8 mouse cellular contexts compared by ENCODE assay signal in genomic region chr11:52395940-52396596, GRCm38 (mm10). TPM values are rescaled to one million over a fixed set of nuclear protein-coding genes. Genes with fewer than 3 reads are reported as not detected.
A peak's percentile ranks its signal among the peaks of the same experiment; 100 is the strongest.
DNase-seq lines count a peak whose midpoint lies in the region; ATAC-seq and TF ChIP-seq lines count a peak whose summit lies in the region.

TSS of gene 9530068E07Rik (plus strand) at chr11:52396428.

- TF ChIP-seq POLR2A in brain, embryonic 14.5 days (IDR thresholded peaks at IDR 0.05; ENCODE audit: borderline replicate concordance, extremely low read depth, insufficient read depth, insufficient read length, poor library complexity, severe bottlenecking), result peak; percentile 91

- H3ac ChIP-seq in C2C12 (ENCODE audit: control insufficient read depth, insufficient read length, low read depth), result peak within 1 kb of the TSS; percentile 93

- H3K27me3 ChIP-seq in C2C12 (ENCODE audit: control insufficient read depth, insufficient read depth, insufficient read length), result no peaks in the 10 kb centered on the region
- H3K27me3 ChIP-seq in erythroblast, embryonic 14.5 days (ENCODE audit: control insufficient read depth), result no peaks in the 10 kb centered on the region
- H3K27me3 ChIP-seq in heart, embryonic 12.5 days (replicated peaks), result no peaks in the 10 kb centered on the region
- no peaks in the 10 kb centered on the region for H3K27me3 ChIP-seq in kidney, postnatal 0 days (ENCODE audit: insufficient read depth, low read length)
- no peaks in the 10 kb centered on the region for H3K27me3 ChIP-seq in liver, embryonic 11.5 days (replicated peaks; ENCODE audit: control insufficient read depth, insufficient read depth, low read length)
- no peaks in the 10 kb centered on the region for H3K27me3 ChIP-seq in stomach, embryonic 14.5 days (ENCODE audit: control insufficient read depth, insufficient read depth, low read length)

- H3K9me3 ChIP-seq in erythroblast, embryonic 14.5 days (ENCODE audit: control insufficient read depth, low read length), result peaks cover 4% of the 10 kb centered on the region; the same call in 1 of the 2 replicates
- H3K9me3 ChIP-seq in heart, embryonic 12.5 days (replicated peaks), result 0 out of 2 replicates have a peak, but pooled peaks cover 2% of the 10 kb centered on the region
- H3K9me3 ChIP-seq in kidney, postnatal 0 days (replicated peaks; ENCODE audit: low read length), result no peaks in the 10 kb centered on the region
- no peaks in the 10 kb centered on the region for H3K9me3 ChIP-seq in liver, embryonic 11.5 days (ENCODE audit: control insufficient read depth, low read length)
- no peaks in the 10 kb centered on the region for H3K9me3 ChIP-seq in stomach, embryonic 14.5 days (ENCODE audit: control insufficient read depth, low read depth, low read length)

- H3K4me3 ChIP-seq in C2C12 (ENCODE audit: insufficient read depth, poor library complexity, severe bottlenecking), result peak within 1 kb of the TSS; percentile 98
- peak within 1 kb of the TSS; percentile 78 for H3K4me3 ChIP-seq in erythroblast, embryonic 14.5 days (replicated peaks)
- H3K4me3 ChIP-seq in heart, embryonic 12.5 days, result peak within 1 kb of the TSS; percentile 83
- peak within 1 kb of the TSS; percentile 98 for H3K4me3 ChIP-seq in kidney, postnatal 0 days (replicated peaks; ENCODE audit: low read depth, low read length)
- H3K4me3 ChIP-seq in liver, embryonic 11.5 days (ENCODE audit: low read depth, low read length), result peak within 1 kb of the TSS; percentile 87
- peak within 1 kb of the TSS; percentile 95 for H3K4me3 ChIP-seq in stomach, embryonic 14.5 days (ENCODE audit: low read depth, low read length)

- H3K79me3 ChIP-seq in C2C12 (ENCODE audit: low read depth), result peaks cover 43% of the 10 kb centered on the region

- WGBS in heart, embryonic 12.5 days, result 2% methylated on average over 38 of the region's 38 CpGs
- WGBS in kidney, postnatal 0 days, result 1% methylated on average over 38 of the region's 38 CpGs
- WGBS in liver, embryonic 11.5 days, result 1% methylated on average over 38 of the region's 38 CpGs
- whole genome bisulfite sequencing in stomach, embryonic 14.5 days, result 2% methylated on average over 38 of the region's 38 CpGs

- ATAC-seq in heart, embryonic 12.5 days (ENCODE audit: insufficient number of reproducible peaks, low FRiP score), result peak; percentile 94
- ATAC-seq in kidney, postnatal 0 days (replicated peaks; ENCODE audit: low FRiP score, low read depth), result peak; percentile 90
- ATAC-seq in liver, embryonic 11.5 days (replicated peaks; ENCODE audit: low FRiP score), result peak; percentile 93
- peak; percentile 95 for ATAC-seq in stomach, embryonic 14.5 days (ENCODE audit: insufficient number of reproducible peaks, insufficient read depth, low FRiP score, low read depth)

- peak; percentile 98 for DNase-seq in brain, embryonic 14.5 days (ENCODE audit: low read depth)
- peak; percentile 97 for DNase-seq in kidney, postnatal 0 days (ENCODE audit: low spot score)
- peak; percentile 87 for DNase-seq in liver, embryonic 11.5 days (ENCODE audit: low spot score)
- DNase-seq in naive thymus-derived CD4-positive, alpha-beta T cell, adult 2 months (ENCODE audit: low read depth), result peak; percentile 94

- peaks cover 48% of the 10 kb centered on the region for H3K79me2 ChIP-seq in C2C12 (ENCODE audit: control insufficient read depth, insufficient read depth)

- H3K4me1 ChIP-seq in erythroblast, embryonic 14.5 days (ENCODE audit: control insufficient read depth), result peaks cover 31% of the 10 kb centered on the region
- peaks cover 11% of the 10 kb centered on the region for H3K4me1 ChIP-seq in heart, embryonic 12.5 days (replicated peaks)
- peaks cover 16% of the 10 kb centered on the region; the same call in 1 of the 2 replicates for H3K4me1 ChIP-seq in kidney, postnatal 0 days (replicated peaks; ENCODE audit: insufficient read depth, low read length)
- H3K4me1 ChIP-seq in liver, embryonic 11.5 days (replicated peaks; ENCODE audit: control insufficient read depth, insufficient read depth, low read length), result peaks cover 10% of the 10 kb centered on the region
- no peaks in the 10 kb centered on the region for H3K4me1 ChIP-seq in stomach, embryonic 14.5 days (ENCODE audit: control insufficient read depth, insufficient read depth, low read length)

- no peak for TF ChIP-seq CTCF in C2C12 (IDR thresholded peaks at IDR 0.05; ENCODE audit: control insufficient read depth, insufficient read depth, insufficient read length)
- TF ChIP-seq CTCF in brain, embryonic 14.5 days (IDR thresholded peaks at IDR 0.05; ENCODE audit: borderline replicate concordance, extremely low read depth, insufficient read depth, insufficient read length), result no peak
- TF ChIP-seq CTCF in kidney, postnatal 0 days (IDR thresholded peaks at IDR 0.05; ENCODE audit: low read depth), result no peak

- H3K27ac ChIP-seq in heart, embryonic 12.5 days (ENCODE audit: poor library complexity, severe bottlenecking), result peak within 1 kb of the TSS; percentile 94
- peak within 1 kb of the TSS; percentile 96 for H3K27ac ChIP-seq in kidney, postnatal 0 days
- H3K27ac ChIP-seq in liver, embryonic 11.5 days (ENCODE audit: low read depth, low read length), result peak within 1 kb of the TSS; percentile 72
- H3K27ac ChIP-seq in stomach, embryonic 14.5 days (ENCODE audit: low read length), result peak within 1 kb of the TSS; percentile 93

- H3K9ac ChIP-seq in heart, embryonic 12.5 days, result peak within 1 kb of the TSS; percentile 89
- H3K9ac ChIP-seq in kidney, postnatal 0 days (ENCODE audit: low read depth, low read length), result peak within 1 kb of the TSS; percentile 96
- H3K9ac ChIP-seq in liver, embryonic 11.5 days (ENCODE audit: low read depth, low read length), result peak within 1 kb of the TSS; percentile 96
- peak within 1 kb of the TSS; percentile 97 for H3K9ac ChIP-seq in stomach, embryonic 14.5 days (replicated peaks; ENCODE audit: low read depth, low read length)

- peaks cover 11% of the 10 kb centered on the region for H3K36me3 ChIP-seq in C2C12 (ENCODE audit: control insufficient read depth, insufficient read depth)
- H3K36me3 ChIP-seq in erythroblast, embryonic 14.5 days (ENCODE audit: control insufficient read depth), result peaks cover 5% of the 10 kb centered on the region; the same call in 1 of the 2 replicates
- peaks cover 4% of the 10 kb centered on the region for H3K36me3 ChIP-seq in heart, embryonic 12.5 days
- H3K36me3 ChIP-seq in kidney, postnatal 0 days (ENCODE audit: insufficient read depth, low read length), result 0 out of 2 replicates have a peak, but pooled peaks cover 5% of the 10 kb centered on the region
- H3K36me3 ChIP-seq in liver, embryonic 11.5 days (ENCODE audit: control insufficient read depth, insufficient read depth, low read length), result no peaks in the 10 kb centered on the region
- peaks cover 3% of the 10 kb centered on the region; the same call in 1 of the 2 replicates for H3K36me3 ChIP-seq in stomach, embryonic 14.5 days (ENCODE audit: control insufficient read depth, insufficient read depth, low read length)

- peak within 1 kb of the TSS; percentile 83 for H3K4me2 ChIP-seq in heart, embryonic 12.5 days
- peak within 1 kb of the TSS; percentile 72 for H3K4me2 ChIP-seq in kidney, postnatal 0 days (ENCODE audit: low read length)
- H3K4me2 ChIP-seq in liver, embryonic 11.5 days, result peak within 1 kb of the TSS; percentile 80
- H3K4me2 ChIP-seq in stomach, embryonic 14.5 days (replicated peaks; ENCODE audit: low read depth, low read length), result peak within 1 kb of the TSS; percentile 59

TF ChIP-seq in C2C12, 6 proteins besides CTCF, POLR2A, EP300 and RAD21:
- TF ChIP-seq CEBPB (IDR thresholded peaks at IDR 0.05; ENCODE audit: low read depth) (no peak), MYOG (IDR thresholded peaks at IDR 0.05; ENCODE audit: control insufficient read depth, extremely low read depth, insufficient read length) (no peak), MYOD1 (IDR thresholded peaks at IDR 0.05; ENCODE audit: control insufficient read depth, insufficient read length, low read depth) (no peak), MAX (IDR thresholded peaks at IDR 0.05) (no peak), FOSL1 (IDR thresholded peaks at IDR 0.05; ENCODE audit: insufficient read depth, low read length, poor library complexity, severe bottlenecking) (no peak), USF1 (IDR thresholded peaks at IDR 0.05; ENCODE audit: low read depth) (no peak)

RNA-seq across cellular contexts. Expression of gene 9530068E07Rik, which starts in this region (rescaled TPM):
- polyA plus RNA-seq in C2C12 (2012; fragmentation: generic; extraction: Trizol), result 111 TPM
- 101 and 115 TPM in 2 replicates for polyA plus RNA-seq in brain, embryonic 14.5 days (2012; rRNA removed)
- polyA plus RNA-seq in erythroblast, embryonic 14.5 days (2012), result 6.5 and 8.4 TPM in 2 replicates
- polyA plus RNA-seq in heart, embryonic 12.5 days (2016; fragmentation: Nextera tagmentation; extraction: Ambion mirVana), result 234 and 246 TPM in 2 replicates
- polyA plus RNA-seq in kidney, postnatal 0 days (2015; fragmentation: Nextera tagmentation; extraction: Ambion mirVana), result 228 and 245 TPM in 2 replicates
- 124 and 141 TPM in 2 replicates for polyA plus RNA-seq in liver, embryonic 11.5 days (2014; fragmentation: Nextera tagmentation; extraction: Ambion mirVana)
- polyA plus RNA-seq in stomach, embryonic 14.5 days (2014; fragmentation: Nextera tagmentation; extraction: Ambion mirVana), result 212 and 229 TPM in 2 replicates

Comparison
In these comparisons a context has a peak if more than half of its experiments do, and no peak if none do; other contexts are left out.
1. Peak in every context shown above with its lines: DNase-seq, ATAC-seq, H3K4me3 ChIP-seq and H3K27ac ChIP-seq.
2. RNA of gene 9530068E07Rik (polyA plus RNA-seq): 234 to 246 TPM in heart, embryonic 12.5 days, 228 to 245 TPM in kidney, postnatal 0 days, 212 to 229 TPM in stomach, embryonic 14.5 days, 124 to 141 TPM in liver, embryonic 11.5 days, 101 to 115 TPM in brain, embryonic 14.5 days and 111 TPM in C2C12 (single experiment); 6.5 to 8.4 TPM in erythroblast, embryonic 14.5 days; every median in the first group is over 10 times any median in the second.